Mouse (Mus musculus): Measurements from ENCODE around the gene Syna. TPM values are rescaled to one million over a fixed set of nuclear protein-coding genes. Genes with fewer than 3 reads are reported as not detected.

Syna gene
- polyA plus RNA-seq, 1 experiment = 0.04 TPM

DNA sequence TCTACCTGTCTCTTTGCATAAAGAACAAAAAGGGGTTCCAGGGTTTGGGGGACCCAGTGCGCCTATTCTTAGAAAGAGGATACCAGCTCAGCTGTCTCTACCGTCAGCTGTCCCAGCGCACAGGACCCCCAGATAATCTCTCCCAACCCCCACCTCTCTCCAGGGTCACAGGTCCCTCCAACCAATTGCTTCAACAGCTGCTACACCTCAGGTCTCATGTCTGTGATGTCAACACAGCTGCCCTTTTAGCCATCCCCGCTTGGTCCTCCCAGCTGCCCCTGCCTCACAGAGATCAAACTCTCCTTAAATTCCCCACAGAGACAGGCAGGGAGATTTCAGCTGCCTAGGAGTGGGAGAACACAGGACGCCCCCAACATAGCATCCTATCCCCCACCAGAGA, 36.2 kb downstream of the Syna start:
- no peak for TF ChIP-seq CTCF (IDR thresholded peaks at IDR 0.05; ENCODE audit: borderline replicate concordance, extremely low read depth, insufficient read depth, insufficient read length)
- no peak for TF ChIP-seq POLR2A (IDR thresholded peaks at IDR 0.05; ENCODE audit: borderline replicate concordance, extremely low read depth, insufficient read depth, insufficient read length, poor library complexity, severe bottlenecking)
- DNase-seq (ENCODE audit: low read depth) = no peak

DNA sequence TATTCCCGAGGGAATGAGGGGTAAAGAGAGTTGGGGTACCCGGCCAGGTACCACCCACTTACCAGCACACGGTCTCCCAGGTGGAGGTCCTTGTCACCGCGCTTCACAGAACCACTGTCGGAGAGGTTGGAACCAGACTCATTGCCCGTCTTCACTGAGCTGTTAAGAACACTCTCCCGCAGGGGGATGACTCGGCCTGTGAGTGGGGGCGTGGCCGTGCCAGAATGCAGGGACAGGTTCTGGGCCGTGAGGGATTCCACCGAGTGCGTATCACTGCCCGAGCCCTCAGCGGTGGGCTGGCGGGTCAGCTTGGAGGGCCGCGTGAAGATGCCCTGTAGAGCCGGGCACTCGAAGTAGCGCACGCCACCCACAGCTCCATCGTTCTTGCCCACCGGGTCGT, 37.4 kb downstream of the Syna start:
- TF ChIP-seq CTCF (IDR thresholded peaks at IDR 0.05; ENCODE audit: borderline replicate concordance, extremely low read depth, insufficient read depth, insufficient read length) = no peak
- no peak for TF ChIP-seq POLR2A (IDR thresholded peaks at IDR 0.05; ENCODE audit: borderline replicate concordance, extremely low read depth, insufficient read depth, insufficient read length, poor library complexity, severe bottlenecking)
- DNase-seq (ENCODE audit: low read depth) = no peak

DNA sequence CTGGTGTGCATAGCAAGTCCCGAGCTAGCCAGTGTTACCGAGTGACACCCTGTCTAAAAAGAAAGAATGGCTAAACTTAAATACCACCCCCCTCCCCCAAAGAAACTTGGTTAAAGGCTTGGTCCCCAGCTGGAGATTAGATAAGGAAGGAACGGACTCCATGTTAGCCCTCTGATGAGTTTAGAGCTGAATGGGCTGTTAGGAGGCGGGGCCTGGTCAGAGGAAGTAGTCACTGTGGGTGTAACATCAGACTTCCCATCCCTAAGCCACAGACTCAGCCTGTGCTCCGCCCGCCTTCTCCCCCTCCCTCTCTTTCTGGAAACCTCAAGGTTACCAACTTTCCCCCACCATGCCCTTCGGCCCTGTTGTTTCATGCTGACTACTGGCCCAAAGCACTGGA, 38.2 kb downstream of the Syna start:
- TF ChIP-seq CTCF (IDR thresholded peaks at IDR 0.05; ENCODE audit: borderline replicate concordance, extremely low read depth, insufficient read depth, insufficient read length) = no peak
- TF ChIP-seq POLR2A (IDR thresholded peaks at IDR 0.05; ENCODE audit: borderline replicate concordance, extremely low read depth, insufficient read depth, insufficient read length, poor library complexity, severe bottlenecking) = no peak
- DNase-seq (ENCODE audit: low read depth) = no peak

DNA sequence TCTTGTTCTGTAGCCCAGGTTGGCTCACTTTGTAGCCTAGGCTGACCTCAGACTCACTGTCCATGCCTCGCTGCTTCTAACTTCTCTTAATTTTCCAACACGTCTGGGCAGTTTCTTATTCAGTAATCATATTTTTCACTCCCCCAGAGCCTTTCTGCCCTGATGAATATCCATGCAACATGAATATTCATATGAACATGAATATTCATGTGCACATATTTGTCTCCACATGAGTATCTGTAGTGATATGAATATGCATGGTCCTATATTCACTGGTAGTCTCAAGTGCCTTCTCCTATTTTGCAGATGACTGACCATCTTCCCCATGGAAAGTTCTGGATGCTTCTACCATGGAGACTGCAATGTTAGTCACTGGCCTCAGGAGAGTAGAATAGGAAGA, 38.8 kb downstream of the Syna start:
- TF ChIP-seq POLR2A (IDR thresholded peaks at IDR 0.05; ENCODE audit: borderline replicate concordance, extremely low read depth, insufficient read depth, insufficient read length, poor library complexity, severe bottlenecking) = no peak
- TF ChIP-seq CTCF (IDR thresholded peaks at IDR 0.05; ENCODE audit: borderline replicate concordance, extremely low read depth, insufficient read depth, insufficient read length) = no peak
- DNase-seq (ENCODE audit: low read depth) = peak; percentile 39

DNA sequence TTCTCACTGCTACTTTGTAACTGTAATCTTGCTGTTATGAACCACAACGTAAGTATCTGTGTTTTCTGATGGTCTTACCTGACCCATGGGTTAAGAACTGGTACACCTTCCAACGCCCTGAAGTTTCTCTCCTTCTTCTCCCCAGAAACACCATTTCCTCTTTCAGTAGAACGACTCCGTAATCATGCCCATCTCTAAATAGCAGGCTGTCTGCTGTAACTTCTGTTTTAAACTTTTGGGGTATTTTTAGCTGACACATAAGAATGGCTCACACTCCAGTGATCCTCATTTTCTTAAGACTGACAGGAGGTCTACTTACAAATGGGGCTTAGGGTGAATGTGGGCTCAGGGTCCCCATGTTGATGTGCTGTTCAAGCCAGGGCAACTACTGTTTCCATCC, 39.9 kb downstream of the Syna start:
- no peak for DNase-seq (ENCODE audit: low read depth)

DNA sequence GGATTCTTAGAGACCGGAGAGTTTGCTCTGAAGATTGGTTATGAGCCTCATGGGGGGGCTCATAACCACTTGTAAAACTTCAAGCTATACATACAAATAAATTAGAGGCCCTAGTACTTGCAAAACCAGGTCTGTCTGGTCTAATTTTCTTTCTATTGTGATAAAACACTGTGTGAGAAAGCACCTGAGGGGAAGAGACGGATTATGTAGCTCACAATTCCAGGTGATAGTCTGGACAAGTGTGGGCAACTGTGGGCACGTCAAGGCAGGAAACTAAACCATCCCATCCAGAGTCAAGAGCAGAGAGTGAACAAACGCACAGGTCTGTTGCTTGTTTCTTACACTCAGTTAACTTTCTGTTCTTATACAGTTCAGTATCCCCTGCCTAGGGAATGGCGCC, 40.5 kb downstream of the Syna start:
- no peak for DNase-seq (ENCODE audit: low read depth)
- no peak for TF ChIP-seq CTCF (IDR thresholded peaks at IDR 0.05; ENCODE audit: borderline replicate concordance, extremely low read depth, insufficient read depth, insufficient read length)
- no peak for TF ChIP-seq POLR2A (IDR thresholded peaks at IDR 0.05; ENCODE audit: borderline replicate concordance, extremely low read depth, insufficient read depth, insufficient read length, poor library complexity, severe bottlenecking)

More for the DNA sequence above, 39.9 kb downstream of the Syna start:
- no peak for TF ChIP-seq POLR2A (IDR thresholded peaks at IDR 0.05; ENCODE audit: borderline replicate concordance, extremely low read depth, insufficient read depth, insufficient read length, poor library complexity, severe bottlenecking)
- no peak for TF ChIP-seq CTCF (IDR thresholded peaks at IDR 0.05; ENCODE audit: borderline replicate concordance, extremely low read depth, insufficient read depth, insufficient read length)

DNA sequence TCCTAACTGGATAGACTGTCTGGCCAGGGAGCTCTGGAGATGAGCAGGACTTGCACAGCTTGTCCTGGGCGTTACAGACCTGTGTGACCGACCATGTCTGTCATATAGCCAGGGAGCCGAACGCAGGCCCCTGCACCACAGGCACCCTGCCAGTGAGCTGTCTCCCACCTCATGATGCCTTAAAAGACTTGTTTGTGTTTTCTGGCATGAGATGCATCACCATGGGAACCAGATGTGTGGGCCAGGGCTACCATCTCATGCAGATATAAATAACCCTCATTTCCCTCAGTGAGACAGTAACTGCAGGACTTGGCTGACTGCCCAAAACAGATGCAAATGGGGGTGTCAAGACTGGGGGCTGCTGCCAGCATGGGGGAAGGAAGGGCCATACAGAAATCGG, 47.9 kb downstream of the Syna start:
- TF ChIP-seq POLR2A (IDR thresholded peaks at IDR 0.05; ENCODE audit: borderline replicate concordance, extremely low read depth, insufficient read depth, insufficient read length, poor library complexity, severe bottlenecking) (no peak), CTCF (IDR thresholded peaks at IDR 0.05; ENCODE audit: borderline replicate concordance, extremely low read depth, insufficient read depth, insufficient read length) (no peak)
- DNase-seq (ENCODE audit: low read depth) = peak; percentile 95

DNA sequence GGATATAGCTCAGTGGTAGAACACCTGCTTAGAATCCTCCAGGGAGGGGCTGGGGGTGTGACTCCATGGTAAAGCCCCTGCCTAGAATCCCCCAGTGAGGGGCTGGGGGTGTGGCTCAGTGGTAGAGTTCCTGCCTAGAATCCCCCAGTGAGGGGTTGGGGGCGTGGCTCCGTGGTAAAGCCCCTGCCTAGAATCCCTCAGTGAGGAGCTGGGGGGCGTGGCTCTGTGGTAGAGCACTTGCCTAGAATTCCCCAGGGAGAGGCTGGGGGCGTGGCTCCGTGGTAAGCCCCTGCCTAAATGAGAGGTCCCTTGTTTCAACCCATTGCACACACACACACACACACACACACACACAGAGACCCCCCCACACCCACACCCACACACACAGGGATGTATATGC, 49.7 kb downstream of the Syna start:
- no peak for DNase-seq (ENCODE audit: low read depth)

DNA sequence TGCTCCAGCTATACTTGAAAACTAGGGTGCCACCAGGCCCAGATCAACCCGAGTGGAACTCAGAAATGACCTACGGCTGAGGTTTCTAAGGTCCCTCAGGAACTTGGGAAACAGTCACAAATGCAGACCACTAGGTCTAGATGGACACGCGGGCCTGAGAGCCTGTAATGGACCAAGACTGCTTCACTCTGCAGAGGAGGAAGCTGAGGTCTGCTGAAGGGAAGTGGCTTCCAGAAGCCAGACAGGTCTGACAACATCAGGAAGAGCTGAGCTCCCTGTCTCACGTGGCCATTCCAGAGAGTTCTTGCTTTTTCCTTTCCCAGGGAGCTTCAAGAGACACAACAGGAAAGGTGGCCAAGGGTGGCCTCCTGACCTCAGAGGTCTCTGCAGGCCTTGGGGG, 51.0 kb downstream of the Syna start:
- no peak for DNase-seq (ENCODE audit: low read depth)
- TF ChIP-seq CTCF (IDR thresholded peaks at IDR 0.05; ENCODE audit: borderline replicate concordance, extremely low read depth, insufficient read depth, insufficient read length) (no peak), POLR2A (IDR thresholded peaks at IDR 0.05; ENCODE audit: borderline replicate concordance, extremely low read depth, insufficient read depth, insufficient read length, poor library complexity, severe bottlenecking) (no peak)

More for the DNA sequence above, 49.7 kb downstream of the Syna start:
- no peak for TF ChIP-seq POLR2A (IDR thresholded peaks at IDR 0.05; ENCODE audit: borderline replicate concordance, extremely low read depth, insufficient read depth, insufficient read length, poor library complexity, severe bottlenecking)
- TF ChIP-seq CTCF (IDR thresholded peaks at IDR 0.05; ENCODE audit: borderline replicate concordance, extremely low read depth, insufficient read depth, insufficient read length) = no peak

Other genes with a start within 250 kb of the Syna start
- gene Gtf2i, start 245.4 kb downstream of the Syna start, polyA plus RNA-seq (2012; rRNA removed) = 156 and 196 TPM in 2 replicates
- 78.1 and 80.5 TPM in 2 replicates for gene Gtf2ird1, start 103.5 kb downstream of the Syna start, polyA plus RNA-seq (2012; rRNA removed)
- gene Clip2, start 7.7 kb downstream of the Syna start, polyA plus RNA-seq (2012; rRNA removed) = 77.0 and 115 TPM in 2 replicates
- gene Rfc2, start 21.2 kb upstream of the Syna start, polyA plus RNA-seq (2012; rRNA removed) = 192 and 242 TPM in 2 replicates
- 5.9 and 6.4 TPM in 2 replicates for gene Lat2, start 54.9 kb upstream of the Syna start, polyA plus RNA-seq (2012; rRNA removed)
- 313 and 339 TPM in 2 replicates for gene Eif4h, start 79.3 kb upstream of the Syna start, polyA plus RNA-seq (2012; rRNA removed)
- 63.4 and 89.3 TPM in 2 replicates for gene Limk1, start 128.4 kb upstream of the Syna start, polyA plus RNA-seq (2012; rRNA removed)
- gene Eln, start 187.2 kb upstream of the Syna start, polyA plus RNA-seq (2012; rRNA removed) = 21.6 and 29.1 TPM in 2 replicates

All from brain, embryonic 14.5 days (tissue).